Mouse (Mus musculus) thymus, postnatal 4 days (tissue): ENCODE data around the gene Fam117a.
"Not testable (repeated sequence)": the region's sequence is repeated elsewhere in the genome, so short reads cannot be mapped to it uniquely, and the experiment has no call there.

Source experiments
- DNase-seq: peaks from one replicate; pipeline ENCODE4 v3.0.0; 2021

The Fam117a gene

DNA sequence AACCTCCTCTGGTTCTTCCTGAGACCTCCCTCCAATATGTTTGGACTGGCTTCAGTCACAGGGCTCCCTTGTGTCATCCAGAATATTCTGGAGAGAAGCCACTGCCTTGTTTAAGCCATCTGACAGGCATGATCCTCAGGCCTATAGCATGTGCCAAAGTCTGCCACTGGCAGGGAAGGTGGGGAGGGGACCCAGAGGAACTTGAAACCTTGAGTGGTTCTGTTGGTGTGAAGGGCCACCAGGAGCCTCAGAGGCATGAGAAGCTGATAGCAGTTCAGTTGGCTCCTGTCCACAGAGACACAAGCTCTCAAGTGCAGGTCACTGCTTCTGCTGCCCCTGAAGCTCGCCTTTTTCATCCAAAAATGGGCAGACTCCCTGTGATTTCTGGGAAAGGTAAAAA lies 59.7 kb downstream of the Fam117a start:
- no peak for DNase-seq

DNA sequence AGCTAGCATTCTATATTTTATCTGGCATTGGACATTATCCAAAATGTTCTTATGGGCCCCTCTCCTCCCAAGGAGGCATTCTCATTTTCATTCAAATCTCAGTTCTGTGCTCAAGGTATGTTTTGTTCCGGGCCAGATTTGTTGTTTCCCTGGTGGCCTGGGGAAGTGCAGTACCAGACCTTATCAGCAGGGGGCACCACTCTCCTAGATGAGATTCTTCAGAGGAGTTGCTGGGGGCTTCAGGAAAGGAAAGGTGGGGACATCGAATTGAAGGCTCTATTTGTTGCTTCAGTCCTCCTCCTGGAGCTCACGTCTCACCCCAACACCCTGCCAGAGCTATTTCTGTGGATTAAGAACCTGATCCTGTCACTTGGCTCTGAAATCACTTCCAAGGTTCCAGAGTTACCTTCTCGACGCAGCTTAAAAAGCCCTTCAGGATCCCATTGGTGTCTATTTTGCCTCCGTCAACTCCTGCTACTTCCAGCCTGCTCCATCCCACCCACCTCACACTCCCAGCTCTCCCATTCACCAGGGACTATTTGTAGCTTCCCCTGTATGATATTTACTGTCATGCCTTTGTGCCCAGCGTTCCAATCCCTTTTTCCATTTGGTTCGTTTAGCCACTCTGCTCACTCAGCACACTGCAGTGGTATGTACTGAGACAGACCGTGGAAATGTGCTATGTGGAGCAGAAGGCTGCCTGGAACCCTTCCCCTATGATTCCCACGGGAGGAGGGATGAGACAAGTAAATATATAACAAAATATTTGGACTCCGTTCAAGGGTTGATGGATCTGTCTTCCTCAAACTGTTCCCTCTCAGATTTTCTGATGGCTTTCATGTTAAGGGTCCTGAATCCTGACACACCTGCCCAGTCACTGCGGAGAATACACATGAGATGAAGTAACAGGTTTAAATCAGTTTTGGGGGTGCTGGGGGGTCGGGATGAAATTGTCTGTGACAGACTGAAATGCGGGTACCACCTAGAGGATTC lies 61.3 kb downstream of the Fam117a start:
- DNase-seq = peak; percentile 89

DNA sequence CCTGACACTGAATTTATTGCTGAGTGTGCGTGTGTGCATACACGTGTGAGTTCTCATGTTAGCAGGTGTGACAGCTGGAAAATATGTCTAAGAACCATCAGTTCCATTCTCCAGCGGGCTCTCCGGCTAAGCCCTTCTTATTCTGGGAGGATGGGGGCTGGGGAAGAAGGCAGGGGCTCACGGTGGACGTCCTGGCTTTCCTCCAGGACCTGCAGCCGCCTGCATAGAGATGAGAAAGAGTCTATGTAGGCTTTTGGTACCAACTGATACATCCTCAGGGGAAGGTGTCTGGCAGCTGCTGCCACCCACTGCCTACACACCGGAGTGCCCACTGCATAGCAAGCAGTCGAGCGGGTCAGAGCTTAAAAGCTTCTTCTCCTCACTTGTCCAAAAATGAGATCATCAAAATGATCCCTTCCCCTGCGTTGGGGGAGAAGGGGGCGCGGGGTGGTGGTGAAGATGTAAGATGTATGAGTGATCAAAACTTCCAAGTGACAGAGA lies 62.8 kb downstream of the Fam117a start:
- DNase-seq = no peak

DNA sequence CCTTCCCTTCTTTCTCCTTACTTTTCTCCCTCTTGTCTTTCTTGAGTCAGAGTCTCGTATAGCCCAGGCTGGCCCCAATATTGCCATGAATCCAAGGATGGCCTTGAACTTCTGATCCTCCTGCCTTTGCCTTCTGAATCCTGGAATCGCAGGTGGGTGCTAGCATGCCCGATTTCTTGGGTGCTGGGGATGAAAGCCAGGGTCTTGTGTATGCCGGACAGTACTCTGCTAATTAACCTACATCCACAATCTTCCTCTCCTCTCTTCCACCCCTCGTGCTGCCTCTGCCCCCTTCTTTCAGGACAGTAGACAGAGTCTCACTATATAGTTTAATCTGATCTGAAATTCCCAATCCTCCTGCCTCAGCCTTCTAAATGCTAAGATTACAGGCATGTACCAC lies 64.8 kb downstream of the Fam117a start:
- DNase-seq = no peak

DNA sequence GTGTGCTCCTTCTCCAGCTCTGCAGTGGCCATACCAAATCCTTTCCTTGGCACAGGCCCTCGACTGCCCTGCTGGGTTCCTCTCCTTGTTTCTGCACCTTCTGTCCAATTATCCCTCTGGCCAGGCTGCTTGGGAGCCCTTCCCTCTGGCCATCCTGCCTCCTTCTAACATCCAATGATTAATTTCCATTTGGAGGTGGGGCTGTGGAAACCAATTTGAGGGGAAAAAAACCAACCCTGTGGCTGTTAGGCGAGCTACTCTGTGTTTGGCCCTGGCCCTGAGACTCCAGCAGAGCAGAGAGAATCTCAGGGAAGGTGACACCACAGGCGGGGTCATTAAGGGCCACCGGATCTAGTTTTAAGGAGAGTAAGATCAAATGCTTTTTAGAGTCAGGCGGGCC lies 65.4 kb downstream of the Fam117a start:
- DNase-seq = no peak

DNA sequence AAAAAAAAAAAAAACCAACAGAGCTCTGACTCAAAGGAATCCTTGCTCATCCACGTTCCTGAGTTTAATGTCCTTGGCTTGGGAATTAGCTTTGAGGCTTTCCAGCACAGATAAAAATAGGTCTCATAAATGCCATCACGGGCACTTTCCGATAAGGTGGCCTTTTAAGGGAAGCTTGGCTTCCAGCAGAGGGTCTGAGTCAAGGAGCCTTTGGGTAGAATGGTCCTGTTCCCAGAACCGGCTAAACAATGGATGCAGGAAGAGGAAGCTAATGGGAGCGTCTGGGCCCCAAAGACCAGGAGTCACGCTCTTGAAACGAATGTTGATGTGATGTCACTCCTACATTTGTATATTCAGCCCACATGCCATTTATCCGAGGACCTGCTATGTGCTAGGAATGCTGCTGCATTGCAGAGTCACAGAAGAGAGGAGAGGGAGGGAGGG lies 65.9 kb downstream of the Fam117a start:
- DNase-seq = no peak

DNA sequence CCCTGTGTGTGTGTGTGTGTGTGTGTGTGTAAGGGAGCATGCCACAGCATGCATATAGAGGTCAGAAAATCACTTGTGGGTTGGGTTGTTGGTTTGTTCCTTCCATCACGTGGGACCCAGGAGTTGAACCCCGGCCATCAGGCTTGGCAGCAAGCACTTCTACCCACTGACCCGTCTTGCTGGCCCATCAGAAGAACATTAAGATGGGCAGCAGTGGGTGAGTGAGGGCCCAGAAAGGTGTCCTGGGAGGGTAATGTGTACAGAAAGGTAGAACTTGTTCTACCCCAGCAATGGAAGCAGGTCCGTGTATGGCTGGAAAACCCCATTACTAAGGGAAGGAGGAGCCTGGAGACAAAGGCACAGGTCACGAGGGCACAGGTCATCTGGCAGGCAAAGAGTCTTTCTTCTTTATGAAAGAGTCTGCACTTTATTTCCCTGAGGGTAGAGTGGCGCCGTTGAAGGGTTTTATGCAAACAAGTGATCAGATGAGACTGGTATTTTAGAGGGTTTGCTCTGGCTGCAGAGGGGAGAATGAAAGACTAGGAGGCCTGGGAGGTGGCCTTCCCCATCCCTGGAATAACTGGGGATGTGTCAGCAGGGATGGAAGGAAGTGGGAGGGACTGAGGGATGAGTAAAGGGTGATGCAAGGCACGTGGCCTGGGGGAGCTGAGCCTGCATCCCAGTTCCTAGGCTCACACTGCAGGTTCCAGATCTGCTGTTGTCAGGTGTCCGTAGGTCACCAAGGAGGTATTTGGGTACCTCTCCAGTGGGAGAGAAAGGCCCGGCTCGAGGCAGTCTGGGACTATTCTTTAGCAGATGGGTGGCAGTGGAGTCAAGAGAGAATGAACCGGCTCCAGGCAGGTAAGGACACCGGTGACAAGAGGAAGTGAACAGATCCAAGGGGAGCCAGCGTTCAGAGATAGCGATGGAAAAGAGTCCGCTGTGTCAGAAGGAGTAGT lies 66.8 kb downstream of the Fam117a start:
- DNase-seq = no peak

DNA sequence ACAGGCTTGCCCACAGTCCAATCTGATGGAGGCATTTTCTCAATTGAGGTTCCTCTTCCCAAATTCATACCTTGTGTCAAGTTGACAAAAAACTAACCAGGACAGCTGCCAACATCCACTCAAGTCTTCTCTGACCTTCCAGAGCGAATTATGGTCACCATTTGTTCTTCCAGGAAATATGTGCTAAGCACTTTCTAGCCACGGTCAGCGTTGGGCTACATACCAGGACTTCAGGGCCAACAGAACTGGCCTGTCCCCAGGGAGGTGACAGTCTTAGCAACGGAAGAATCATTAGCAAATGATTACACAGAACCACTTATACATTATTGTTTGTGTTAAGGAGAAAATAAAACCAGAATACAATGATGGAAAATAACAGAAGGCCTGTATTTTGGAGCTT lies 69.0 kb downstream of the Fam117a start:
- DNase-seq = no peak

DNA sequence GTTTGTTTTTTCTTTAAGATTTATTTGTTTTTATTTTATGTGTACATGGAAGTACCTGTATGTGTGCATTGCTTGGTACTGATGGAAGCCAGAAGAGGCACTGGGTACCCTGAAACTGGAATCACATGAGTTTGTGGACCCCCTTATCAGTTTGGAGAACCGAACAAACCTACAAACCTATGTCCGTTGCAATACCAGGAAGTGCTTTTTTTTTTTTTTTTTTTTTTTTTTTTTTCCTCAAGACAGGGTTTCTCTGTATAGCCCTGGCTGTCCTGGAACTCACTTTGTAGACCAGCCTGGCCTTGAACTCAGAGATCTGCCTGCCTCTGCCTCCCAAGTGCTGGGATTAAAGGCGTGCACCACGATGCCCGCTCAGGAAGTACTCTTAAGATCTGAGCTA lies 69.6 kb downstream of the Fam117a start:
- not testable (repeated sequence) for DNase-seq

DNA sequence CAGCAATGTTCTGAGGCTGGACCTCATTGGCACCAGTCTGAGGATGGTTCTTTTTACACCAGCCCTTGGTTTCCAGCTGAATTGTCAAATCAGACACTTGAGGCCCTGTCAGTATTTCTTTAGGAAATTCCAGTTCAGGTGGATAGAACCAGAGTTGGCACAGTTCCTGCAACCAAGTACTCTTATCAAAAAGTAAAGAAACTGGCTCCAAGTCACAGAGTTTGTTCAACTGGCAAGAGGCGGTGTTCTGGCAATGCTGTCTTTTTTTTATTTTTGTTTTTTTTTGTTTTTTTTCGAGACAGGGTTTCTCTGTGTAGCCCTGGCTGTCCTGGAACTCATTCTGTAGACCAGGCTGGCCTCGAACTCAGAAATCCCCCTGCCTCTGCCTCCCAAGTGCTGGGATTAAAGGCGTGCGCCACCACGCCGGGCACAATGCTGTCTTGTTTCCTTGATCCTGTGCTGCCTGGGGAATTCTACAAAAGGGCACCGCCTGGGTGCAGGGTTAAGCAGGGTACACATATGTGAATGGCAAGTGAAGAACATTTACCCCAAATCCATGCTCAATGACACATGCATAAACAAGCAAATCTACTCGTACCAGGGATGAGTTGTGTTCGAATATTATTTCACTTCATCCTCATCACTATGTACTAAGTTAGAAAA lies 72.8 kb downstream of the Fam117a start:
- no peak for DNase-seq

DNA sequence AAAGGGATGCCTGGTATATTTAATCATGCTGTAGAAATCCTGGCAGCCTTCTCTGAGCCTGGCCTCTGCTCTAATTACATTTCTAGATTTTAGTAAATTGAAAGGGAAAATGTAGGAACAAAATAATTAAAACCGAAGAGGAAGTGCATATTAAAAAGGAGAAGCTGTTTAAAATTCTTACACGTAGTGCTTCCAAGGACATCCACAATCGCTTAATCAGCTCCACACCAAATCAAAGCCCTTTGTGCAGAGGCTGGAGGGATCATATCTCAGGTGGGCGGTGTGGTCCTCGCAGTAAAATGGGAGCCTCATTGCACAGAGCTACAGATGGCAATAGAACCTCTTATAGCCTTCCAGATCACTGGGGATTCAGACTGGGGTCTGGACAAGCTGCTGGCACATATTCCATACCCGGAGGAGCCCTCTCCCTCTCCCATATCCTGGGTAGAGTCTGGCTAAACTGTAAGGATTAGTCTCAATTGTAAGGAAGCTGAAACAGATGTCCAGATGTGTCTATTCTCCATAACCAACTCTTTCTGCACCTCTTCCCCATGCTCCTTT lies 74.7 kb downstream of the Fam117a start:
- DNase-seq = no peak

DNA sequence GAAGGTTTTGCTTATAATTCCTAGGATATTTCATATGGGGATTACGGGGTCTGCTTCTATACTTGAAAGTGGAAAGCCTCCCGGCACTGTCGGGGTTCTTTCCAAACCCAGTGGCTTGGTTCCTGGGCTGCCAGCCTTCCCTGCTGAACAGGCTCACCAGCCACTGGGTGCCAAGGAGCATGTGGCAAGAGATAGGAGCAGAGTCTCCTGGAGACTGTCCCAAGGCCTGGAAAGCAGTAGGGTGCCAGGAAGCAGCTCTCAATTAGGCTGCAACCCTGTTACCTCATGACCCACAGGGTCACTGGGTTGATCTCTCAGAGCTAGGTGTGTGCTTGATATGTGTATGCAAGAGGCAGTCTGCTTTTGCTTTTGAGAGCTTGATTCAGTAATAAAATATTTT lies 75.8 kb downstream of the Fam117a start:
- no peak for DNase-seq

DNA sequence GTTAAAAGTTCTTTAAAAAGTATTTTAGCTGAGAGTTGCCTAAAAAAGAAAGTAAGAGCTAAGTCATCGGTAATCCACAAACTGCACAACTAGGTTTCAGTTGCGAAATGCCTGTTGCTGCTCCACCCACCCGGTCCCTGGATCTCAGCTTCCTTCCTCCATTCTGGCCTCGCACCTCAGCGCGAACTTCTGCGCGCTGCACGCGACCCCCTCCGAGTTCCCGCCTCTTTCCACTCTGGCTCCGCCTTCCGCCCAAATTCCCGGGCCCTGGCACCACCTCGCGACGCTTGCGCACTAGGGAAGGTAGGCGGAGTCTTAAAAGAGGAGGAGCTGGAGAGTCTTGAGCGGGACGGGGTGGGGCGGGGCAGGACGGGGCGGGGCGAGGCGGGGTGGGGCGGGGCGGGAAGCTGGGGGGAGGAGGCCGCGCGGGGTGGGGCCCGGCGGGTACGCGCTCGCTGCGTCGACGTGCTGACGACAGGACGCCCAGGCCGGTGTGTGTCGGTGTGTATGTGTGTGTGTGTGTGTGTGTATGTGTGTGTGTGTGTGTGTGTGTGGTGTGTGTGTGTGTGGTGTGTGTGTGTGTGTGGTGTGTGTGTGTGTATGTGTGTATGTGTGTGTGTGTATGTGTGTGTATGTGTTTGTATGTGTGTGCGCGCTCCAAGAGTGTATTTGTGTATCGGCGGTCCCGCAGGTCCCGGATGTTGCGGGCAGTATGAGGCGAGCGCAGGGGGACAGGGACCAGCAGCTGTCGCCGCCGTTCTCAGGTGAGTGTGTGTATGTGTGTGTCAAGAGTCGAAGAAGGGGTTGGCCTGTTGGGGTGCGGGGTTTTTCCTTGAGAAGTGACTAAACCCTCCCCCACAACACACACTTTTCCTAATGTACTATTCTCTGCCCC lies 77.1 kb downstream of the Fam117a start, which contains the start of gene Spop:
Gene Spop (plus strand): TSS at position 440 of the 895 bp plus-strand sequence.
- peak; percentile 95 for DNase-seq

DNA sequence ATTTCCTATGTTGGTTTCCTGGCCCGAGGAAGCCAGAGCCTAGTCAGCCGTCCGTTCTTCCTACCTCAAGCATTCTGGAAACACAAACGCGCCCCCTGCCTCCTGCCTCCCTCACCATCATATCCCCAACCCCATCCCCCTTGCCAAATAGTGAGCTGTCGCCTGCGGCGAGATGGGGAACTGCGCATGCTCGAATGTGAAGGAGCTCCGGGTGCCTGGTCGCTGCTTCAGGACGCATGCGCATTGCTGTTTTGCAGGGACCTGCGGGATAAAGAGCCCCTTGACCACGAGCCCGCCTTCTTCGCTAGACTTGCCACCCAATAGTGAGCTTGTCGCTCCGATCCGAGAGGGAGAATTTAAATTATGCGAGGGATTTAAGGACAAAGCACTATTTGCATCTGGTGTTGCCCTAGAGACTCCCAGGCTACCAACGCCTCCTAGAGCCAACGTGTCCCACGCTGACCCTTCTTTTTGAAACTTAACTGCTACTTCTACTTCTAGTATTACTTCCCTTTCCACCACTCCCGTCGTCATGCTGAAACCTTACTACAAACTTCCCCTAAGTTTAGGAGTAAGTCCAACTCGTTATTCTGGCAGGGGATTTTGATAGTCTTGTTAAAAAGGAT lies 77.8 kb downstream of the Fam117a start:
- peak; percentile 95 for DNase-seq

DNA sequence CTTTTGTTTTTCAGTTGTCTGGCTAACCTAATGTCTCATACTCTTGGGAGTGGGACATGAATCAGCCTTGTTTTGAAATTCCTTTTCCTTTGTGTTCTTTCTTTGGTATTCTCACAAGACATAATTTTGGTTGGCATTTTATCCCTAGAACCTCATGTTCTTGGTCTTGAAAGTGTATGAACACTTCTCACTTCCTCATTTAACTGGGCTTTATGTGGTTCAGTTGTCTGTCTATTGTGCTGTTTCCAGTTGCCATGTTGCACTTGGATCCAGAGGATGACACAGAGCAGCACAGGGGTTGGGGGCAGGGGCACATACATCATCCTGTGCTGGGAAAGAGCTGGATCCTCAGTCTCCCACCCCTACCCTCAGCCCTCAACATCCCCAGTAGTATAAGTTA lies 79.1 kb downstream of the Fam117a start:
- no peak for DNase-seq

DNA sequence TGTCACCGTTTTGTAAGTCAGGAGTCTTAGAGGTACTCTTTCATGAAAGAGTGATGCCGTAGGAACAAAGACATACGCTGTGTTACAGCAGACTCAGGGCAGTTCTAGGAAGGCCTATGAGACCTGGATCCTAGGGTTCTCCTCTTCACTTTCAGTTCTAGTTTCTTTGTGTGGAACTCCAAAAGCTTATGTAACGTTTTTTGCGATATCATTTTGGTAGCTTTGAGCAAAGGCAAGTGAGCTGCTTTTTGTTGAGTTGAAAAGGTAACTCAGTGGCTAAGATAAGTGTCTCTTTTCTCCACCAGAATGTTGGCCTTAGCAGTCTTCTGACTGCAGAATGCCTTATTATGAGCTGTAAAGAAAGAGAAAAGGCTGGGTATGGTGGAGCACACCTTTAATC lies 80.5 kb downstream of the Fam117a start:
- no peak for DNase-seq

DNA sequence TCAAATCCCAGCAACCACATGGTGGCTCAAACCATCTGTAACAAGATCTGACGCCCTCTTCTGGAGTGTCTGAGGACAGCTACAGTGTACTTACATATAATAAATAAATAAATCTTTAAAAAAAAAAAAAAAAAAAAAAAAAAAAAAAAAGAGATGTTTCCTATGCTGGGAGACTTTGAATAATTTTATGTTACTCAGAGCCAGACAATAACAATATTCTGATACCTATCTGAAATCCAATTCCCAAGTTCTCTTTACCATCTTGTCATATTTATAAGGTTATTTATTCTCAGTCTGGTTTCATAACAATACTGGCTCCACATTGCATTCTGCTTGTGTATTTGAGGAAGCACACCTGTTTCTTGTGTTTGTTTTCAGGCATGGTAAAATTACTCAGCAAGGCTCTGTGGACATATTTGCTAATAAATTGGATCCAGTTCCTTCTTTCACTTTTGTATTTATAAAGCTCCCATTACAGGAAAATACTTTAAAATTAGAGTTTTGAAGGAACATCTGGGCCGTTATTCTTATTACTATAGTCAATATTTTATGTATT lies 84.1 kb downstream of the Fam117a start:
- no peak for DNase-seq

DNA sequence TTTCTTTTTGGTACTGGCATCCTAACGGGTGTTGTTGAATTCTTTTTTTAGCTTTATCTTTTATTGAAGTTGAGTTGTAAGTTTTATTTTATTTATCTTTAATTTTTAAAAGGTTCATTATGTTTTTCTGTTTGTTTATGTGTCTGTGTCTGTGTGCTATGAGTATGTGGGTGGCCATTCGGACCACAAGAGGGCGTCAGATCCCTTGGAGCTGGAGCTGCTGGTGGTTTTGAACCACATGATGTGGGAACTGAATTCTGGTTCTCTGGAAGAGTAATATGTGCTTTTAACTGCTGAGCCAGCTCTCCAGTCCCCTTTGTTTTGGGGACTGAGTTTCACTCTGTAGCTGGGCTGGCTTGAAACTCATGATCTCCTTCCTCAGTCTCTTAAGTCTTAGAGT lies 86.7 kb downstream of the Fam117a start:
- peak; percentile 38 for DNase-seq

DNA sequence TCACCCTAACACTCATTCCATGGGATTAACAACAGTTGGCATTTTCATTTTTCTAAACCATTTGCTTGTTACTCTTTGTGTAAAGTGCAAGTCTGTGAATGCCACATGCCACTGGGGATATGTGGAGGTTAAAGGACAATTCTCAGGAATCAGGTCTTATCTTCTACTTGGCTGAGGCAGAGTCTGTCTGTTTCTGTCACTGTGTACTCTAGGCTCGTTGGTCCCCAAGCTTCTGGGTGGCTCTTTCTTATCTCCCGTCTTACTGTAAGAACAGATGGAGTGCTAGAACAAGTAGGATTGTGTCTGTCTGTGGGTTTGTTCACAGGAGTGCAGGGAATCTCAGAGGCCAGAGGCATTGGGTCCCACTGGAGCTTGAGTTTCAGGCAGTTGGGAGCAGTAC lies 94.5 kb downstream of the Fam117a start:
- no peak for DNase-seq
